Mouse (Mus musculus) thymus, adult 2 months (tissue): ENCODE data around the gene Rimklb.

Source experiments
- CTCF ChIP-seq: fragments of 200-500 bp; IDR thresholded peaks from 2 replicates; pipeline ENCODE4 v1.5.1; 2012; ENCODE audit warnings: mild to moderate bottlenecking, control low read depth, low read length, moderate library complexity, borderline replicate concordance; ENCODE audit not compliant: control insufficient read depth, poor library complexity, insufficient read depth; ENCODE audit errors: extremely low read depth
- POLR2A ChIP-seq: fragments of 200-500 bp; IDR thresholded peaks from 2 replicates; pipeline ENCODE4 v1.6.1; 2012; ENCODE audit warnings: mild to moderate bottlenecking, low read length, control low read depth, moderate library complexity; ENCODE audit not compliant: control insufficient read depth, poor library complexity, insufficient read depth; ENCODE audit errors: extremely low read depth

DNA sequence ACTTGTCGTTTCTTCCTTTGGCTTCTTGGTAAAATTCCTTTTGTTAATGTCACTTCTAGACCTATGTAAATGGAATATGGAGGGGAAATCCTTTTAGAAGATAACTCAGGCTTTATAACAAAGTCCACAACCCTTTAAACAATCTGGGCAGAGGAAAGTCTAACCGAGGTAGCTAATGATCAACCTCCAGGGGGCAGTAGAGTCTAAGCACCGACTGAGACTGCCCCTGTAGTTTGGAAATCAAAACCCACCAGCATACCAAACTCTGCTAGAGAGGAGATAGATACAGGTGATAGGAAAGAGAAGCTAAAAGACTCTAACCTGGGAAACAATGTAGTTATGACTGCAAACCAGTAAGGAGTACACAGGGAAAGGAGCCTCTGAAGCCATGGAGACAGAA lies 96.3 kb downstream of the Rimklb start:
- TF ChIP-seq POLR2A (no peak), CTCF (no peak)
